Mouse (Mus musculus) cortical plate, adult 2 months (tissue): Measurements from ENCODE around the gene Eng.

Experiments used
- CTCF ChIP-seq: fragments of 200-500 bp; IDR thresholded peaks from 2 replicates; pipeline ENCODE4 v1.5.1; 2011; ENCODE audit warnings: mild to moderate bottlenecking, control low read depth, low read length; ENCODE audit not compliant: insufficient read depth; ENCODE audit errors: extremely low read depth
- POLR2A ChIP-seq: fragments of 200-500 bp; IDR thresholded peaks from 2 replicates; pipeline ENCODE4 v1.6.1; 2011; ENCODE audit warnings: mild to moderate bottlenecking, low read length, control low read depth; ENCODE audit not compliant: insufficient read depth; ENCODE audit errors: extremely low read depth

DNA sequence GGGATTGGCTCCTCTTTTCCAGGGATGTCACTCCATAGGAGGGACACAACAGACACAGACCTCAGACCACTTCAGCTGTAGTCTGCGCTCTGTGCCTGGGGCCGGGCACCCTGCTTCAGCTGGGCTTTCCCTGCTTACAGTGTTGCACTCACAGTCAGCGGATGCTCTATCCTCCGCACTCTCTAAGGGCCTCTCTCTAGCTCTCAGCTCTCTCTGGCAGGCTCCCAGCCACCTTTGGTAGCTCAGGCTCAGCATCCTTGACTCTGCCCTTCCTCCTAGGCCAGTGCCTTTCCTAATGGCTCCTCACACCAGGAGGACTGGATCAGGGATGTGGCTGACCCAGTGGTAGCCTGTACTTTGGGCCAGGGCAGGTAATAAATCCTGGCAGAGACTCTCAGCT, 85.5 kb downstream of the Eng start:
- TF ChIP-seq CTCF: no peak
- TF ChIP-seq POLR2A: no peak
